Mouse (Mus musculus): ENCODE data around the gene Nfatc3. TPM values are rescaled to one million over a fixed set of nuclear protein-coding genes. Genes with fewer than 3 reads are reported as not detected.

Gene Nfatc3
- polyA plus RNA-seq, 1 experiment from 2014 or later = 2.6 TPM

GRCm38 (mm10) chr8:106040218-106040617 lies 18.4 kb upstream of the Nfatc3 start:
- H3K4me2 ChIP-seq = no peak overlapping the region
- H3K9me3 ChIP-seq (replicated peaks) = no peaks in the 10 kb centered on the region
- ATAC-seq (ENCODE audit: insufficient read depth) = no peak
- H3K27me3 ChIP-seq = no peaks in the 10 kb centered on the region
- peaks cover 12% of the 10 kb centered on the region for H3K4me1 ChIP-seq (replicated peaks)
- H3K27ac ChIP-seq (replicated peaks) = no peak overlapping the region
- no peak overlapping the region for H3K9ac ChIP-seq
- whole genome bisulfite sequencing (ENCODE audit: insufficient replicate concordance) = 60% methylated on average over 4 of the region's 4 CpGs
- no peak overlapping the region for H3K4me3 ChIP-seq (replicated peaks)
- H3K36me3 ChIP-seq (replicated peaks) = peaks cover 23% of the 10 kb centered on the region

- Histone ChIP-seq H3K4me3 (replicated peaks) (no peak overlapping the region), H3K27ac (replicated peaks) (no peak overlapping the region), H3K4me2 (no peak overlapping the region), H3K9ac (no peak overlapping the region), H3K9me3 (replicated peaks) (no peaks in the 10 kb centered on the region), H3K4me1 (replicated peaks) (peaks cover 27% of the 10 kb centered on the region), H3K27me3 (no peaks in the 10 kb centered on the region), H3K36me3 (replicated peaks) (peaks cover 22% of the 10 kb centered on the region)
- no peak for ATAC-seq (ENCODE audit: insufficient read depth)
- WGBS (ENCODE audit: insufficient replicate concordance) = 77% methylated on average over 2 of the region's 2 CpGs
These were observed 15.6 kb upstream of the Nfatc3 start for GRCm38 (mm10) chr8:106043055-106043454.

GRCm38 (mm10) chr8:106044151-106044550 lies 14.5 kb upstream of the Nfatc3 start:
- Histone ChIP-seq H3K9me3 (replicated peaks) (no peaks in the 10 kb centered on the region), H3K4me1 (replicated peaks) (peaks cover 30% of the 10 kb centered on the region), H3K4me3 (replicated peaks) (no peak overlapping the region), H3K27me3 (no peaks in the 10 kb centered on the region), H3K27ac (replicated peaks) (no peak overlapping the region), H3K9ac (no peak overlapping the region), H3K4me2 (no peak overlapping the region), H3K36me3 (replicated peaks) (peaks cover 22% of the 10 kb centered on the region)
- no peak for ATAC-seq (ENCODE audit: insufficient read depth)
- WGBS (ENCODE audit: insufficient replicate concordance) = 23% methylated on average over 3 of the region's 3 CpGs

- peak overlapping the region; percentile 56 for H3K27ac ChIP-seq (replicated peaks)
- H3K9ac ChIP-seq = no peak overlapping the region
These were observed 11.6 kb upstream of the Nfatc3 start for GRCm38 (mm10) chr8:106046872-106047559.

GRCm38 (mm10) chr8:106047854-106048630 lies 10.6 kb upstream of the Nfatc3 start:
- Histone ChIP-seq H3K9me3 (replicated peaks) (no peaks in the 10 kb centered on the region), H3K4me3 (replicated peaks) (no peak overlapping the region), H3K4me2 (peak overlapping the region; percentile 18), H3K27ac (replicated peaks) (peak overlapping the region; percentile 69), H3K4me1 (replicated peaks) (peaks cover 30% of the 10 kb centered on the region), H3K9ac (no peak overlapping the region), H3K36me3 (replicated peaks) (peaks cover 43% of the 10 kb centered on the region), H3K27me3 (no peaks in the 10 kb centered on the region)
- peak; percentile 51 for ATAC-seq (ENCODE audit: insufficient read depth)
- WGBS (ENCODE audit: insufficient replicate concordance) = 53% methylated on average over 5 of the region's 5 CpGs

More at GRCm38 (mm10) chr8:106046872-106047559, 11.6 kb upstream of the Nfatc3 start:
- peak; percentile 69 for ATAC-seq (ENCODE audit: insufficient read depth)
- H3K4me1 ChIP-seq (replicated peaks) = peaks cover 30% of the 10 kb centered on the region
- H3K4me3 ChIP-seq (replicated peaks) = no peak overlapping the region
- no peak overlapping the region for H3K4me2 ChIP-seq
- H3K27me3 ChIP-seq = no peaks in the 10 kb centered on the region
- 72% methylated on average over 11 of the region's 11 CpGs for WGBS (ENCODE audit: insufficient replicate concordance)
- peaks cover 35% of the 10 kb centered on the region for H3K36me3 ChIP-seq (replicated peaks)
- H3K9me3 ChIP-seq (replicated peaks) = no peaks in the 10 kb centered on the region

- no peak overlapping the region for H3K27ac ChIP-seq (replicated peaks)
- peaks cover 47% of the 10 kb centered on the region for H3K36me3 ChIP-seq (replicated peaks)
- H3K4me3 ChIP-seq (replicated peaks) = no peak overlapping the region
- H3K4me2 ChIP-seq = no peak overlapping the region
- H3K9me3 ChIP-seq (replicated peaks) = no peaks in the 10 kb centered on the region
- WGBS (ENCODE audit: insufficient replicate concordance) = 78% methylated on average over 6 of the region's 6 CpGs
- no peak for ATAC-seq (ENCODE audit: insufficient read depth)
- H3K9ac ChIP-seq = no peak overlapping the region
- no peaks in the 10 kb centered on the region for H3K27me3 ChIP-seq
- H3K4me1 ChIP-seq (replicated peaks) = peaks cover 40% of the 10 kb centered on the region
These were observed 8.8 kb upstream of the Nfatc3 start for GRCm38 (mm10) chr8:106049840-106050239.

- Histone ChIP-seq H3K4me1 (replicated peaks) (peaks cover 45% of the 10 kb centered on the region), H3K27ac (replicated peaks) (no peak overlapping the region), H3K9ac (no peak overlapping the region), H3K36me3 (replicated peaks) (peaks cover 40% of the 10 kb centered on the region), H3K9me3 (replicated peaks) (no peaks in the 10 kb centered on the region), H3K4me2 (no peak overlapping the region), H3K4me3 (replicated peaks) (no peak overlapping the region), H3K27me3 (no peaks in the 10 kb centered on the region)
- ATAC-seq (ENCODE audit: insufficient read depth) = no peak
- 69% methylated on average over 3 of the region's 3 CpGs for WGBS (ENCODE audit: insufficient replicate concordance)
These were observed 7.6 kb upstream of the Nfatc3 start for GRCm38 (mm10) chr8:106051068-106051467.

- no peak overlapping the region for H3K27ac ChIP-seq (replicated peaks)
These were observed 6.0 kb upstream of the Nfatc3 start for GRCm38 (mm10) chr8:106052510-106053089.

GRCm38 (mm10) chr8:106054190-106054811 lies 4.3 kb upstream of the Nfatc3 start:
- Histone ChIP-seq H3K36me3 (replicated peaks) (peaks cover 37% of the 10 kb centered on the region), H3K4me1 (replicated peaks) (peaks cover 35% of the 10 kb centered on the region), H3K9me3 (replicated peaks) (no peaks in the 10 kb centered on the region), H3K27me3 (no peaks in the 10 kb centered on the region), H3K27ac (replicated peaks) (0 out of 2 replicates have a peak overlapping the region, but pooled peaks have one; percentile 41), H3K4me2 (0 out of 2 replicates have a peak overlapping the region, but pooled peaks have one; percentile 8), H3K4me3 (replicated peaks) (no peak overlapping the region), H3K9ac (no peak overlapping the region)
- WGBS (ENCODE audit: insufficient replicate concordance) = 29% methylated on average over 6 of the region's 6 CpGs
- ATAC-seq (ENCODE audit: insufficient read depth) = no peak

More at GRCm38 (mm10) chr8:106052510-106053089, 6.0 kb upstream of the Nfatc3 start:
- Histone ChIP-seq H3K4me2 (no peak overlapping the region), H3K36me3 (replicated peaks) (peaks cover 37% of the 10 kb centered on the region), H3K27me3 (no peaks in the 10 kb centered on the region), H3K4me3 (replicated peaks) (no peak overlapping the region), H3K4me1 (replicated peaks) (peaks cover 36% of the 10 kb centered on the region), H3K9me3 (replicated peaks) (no peaks in the 10 kb centered on the region), H3K9ac (no peak overlapping the region)
- no peak for ATAC-seq (ENCODE audit: insufficient read depth)
- 70% methylated on average over 9 of the region's 9 CpGs for WGBS (ENCODE audit: insufficient replicate concordance)

- Histone ChIP-seq H3K9ac (no peak overlapping the region), H3K9me3 (replicated peaks) (no peaks in the 10 kb centered on the region), H3K27ac (replicated peaks) (no peak overlapping the region), H3K4me3 (replicated peaks) (no peak overlapping the region), H3K4me2 (no peak overlapping the region), H3K36me3 (replicated peaks) (peaks cover 35% of the 10 kb centered on the region), H3K4me1 (replicated peaks) (peaks cover 35% of the 10 kb centered on the region), H3K27me3 (no peaks in the 10 kb centered on the region)
- ATAC-seq (ENCODE audit: insufficient read depth) = no peak
- 68% methylated on average over 3 of the region's 3 CpGs for WGBS (ENCODE audit: insufficient replicate concordance)
These were observed 3.6 kb upstream of the Nfatc3 start for GRCm38 (mm10) chr8:106055038-106055437.
